Mouse (Mus musculus) CD4-positive, CD25-positive, alpha-beta regulatory T cell, adult 4 months (primary cell): ENCODE measurements around the gene 2200002J24Rik. TPM values are rescaled to one million over a fixed set of nuclear protein-coding genes. Genes with fewer than 3 reads are reported as not detected.
A peak's percentile ranks its signal among the peaks of the same experiment; 100 is the strongest.

Experiments
- ATAC-seq: one replicate; pipeline ENCODE4 v1.8.0; 2017
- polyA plus RNA-seq, 2 experiments: library from polyadenylated mRNA; unstranded; fragments of 100-300 nt; shearing (Covaris generic); gene quantifications; one replicate each; pipeline ENCODE4 v1.2.1; 2017

The 2200002J24Rik gene
- not detected for polyA plus RNA-seq

- no peak for ATAC-seq
Measured at GRCm38 (mm10) chr7:30698589-30698988, at the start of gene 2200002J24Rik. TSS of gene 2200002J24Rik (plus strand) at chr7:30698926.

GRCm38 (mm10) chr7:30649591-30650540 lies 48.9 kb upstream of the 2200002J24Rik start, which contains the start of gene Rbm42:
TSS of gene Rbm42 (minus strand) at chr7:30650317.
- ATAC-seq = peak; percentile 99

GRCm38 (mm10) chr7:30664529-30665200 lies 34.1 kb upstream of the 2200002J24Rik start, which contains the start of gene Haus5:
TSS of gene Haus5 (minus strand) at chr7:30664994.
- peak; percentile 97 for ATAC-seq

- ATAC-seq = peak; percentile 29
Measured at GRCm38 (mm10) chr7:30665321-30665720, 33.4 kb upstream of the 2200002J24Rik start.

- ATAC-seq = peak; percentile 28
Measured at GRCm38 (mm10) chr7:30669229-30669628, 29.5 kb upstream of the 2200002J24Rik start.

- no peak for ATAC-seq
Measured at GRCm38 (mm10) chr7:30671480-30671879, 27.2 kb upstream of the 2200002J24Rik start, which contains the start of gene Pmis2. TSS of gene Pmis2 (minus strand) at chr7:30671605.

- ATAC-seq = no peak
Measured at GRCm38 (mm10) chr7:30678263-30678975, 20.3 kb upstream of the 2200002J24Rik start.

GRCm38 (mm10) chr7:30681897-30682296 lies 16.8 kb upstream of the 2200002J24Rik start:
- no peak for ATAC-seq

GRCm38 (mm10) chr7:30683425-30683824 lies 15.3 kb upstream of the 2200002J24Rik start:
- ATAC-seq = no peak

- no peak for ATAC-seq
Measured at GRCm38 (mm10) chr7:30688325-30688724, 10.4 kb upstream of the 2200002J24Rik start.

- no peak for ATAC-seq
Measured at GRCm38 (mm10) chr7:30698101-30698500, 625 bp upstream of the 2200002J24Rik start.

- ATAC-seq = no peak
Measured at GRCm38 (mm10) chr7:30706214-30706882, 7.6 kb downstream of the 2200002J24Rik start.

GRCm38 (mm10) chr7:30707441-30707840 lies 8.7 kb downstream of the 2200002J24Rik start:
- ATAC-seq = no peak

GRCm38 (mm10) chr7:30711942-30712341 lies 13.2 kb downstream of the 2200002J24Rik start, which contains the start of gene Atp4a:
TSS of gene Atp4a (plus strand) at chr7:30712209.
- no peak for ATAC-seq

GRCm38 (mm10) chr7:30717006-30717715 lies 18.4 kb downstream of the 2200002J24Rik start:
- ATAC-seq = peak; percentile 68

GRCm38 (mm10) chr7:30717716-30718046 lies 19.0 kb downstream of the 2200002J24Rik start:
- no peak for ATAC-seq

- ATAC-seq = no peak
Measured at GRCm38 (mm10) chr7:30719669-30720068, 20.9 kb downstream of the 2200002J24Rik start.

GRCm38 (mm10) chr7:30721286-30721685 lies 22.6 kb downstream of the 2200002J24Rik start:
- no peak for ATAC-seq

- no peak for ATAC-seq
Measured at GRCm38 (mm10) chr7:30723274-30723953, 24.7 kb downstream of the 2200002J24Rik start.

GRCm38 (mm10) chr7:30728214-30728613 lies 29.5 kb downstream of the 2200002J24Rik start:
- no peak for ATAC-seq
